Mouse (Mus musculus) heart, embryonic 16.5 days (tissue): ENCODE results near the gene Astl. TPM values are rescaled to one million over a fixed set of nuclear protein-coding genes. Genes with fewer than 3 reads are reported as not detected.

Source experiments
- ATAC-seq: fragments of 200-750 bp; cut with Nextera tagmentation; replicated peaks from 2 replicates; pipeline ENCODE4 v1.8.0; 2017; ENCODE audit warnings: moderate number of reproducible peaks; ENCODE audit not compliant: insufficient read depth, low FRiP score; ENCODE audit errors: extremely low read depth
- H3K27ac ChIP-seq: fragments of 300-500 bp; sonication (generic); 2 replicates; pipeline ENCODE4 v1.5.1; 2014; ENCODE audit warnings: mild to moderate bottlenecking, low read length, control low read depth, moderate library complexity
- H3K27me3 ChIP-seq: fragments of 300-500 bp; sonication (generic); 2 replicates; pipeline ENCODE4 v1.6.1; 2014; ENCODE audit warnings: low read length, mixed read lengths; ENCODE audit not compliant: control insufficient read depth, insufficient read depth
- H3K36me3 ChIP-seq: fragments of 300-500 bp; sonication (generic); 2 replicates; pipeline ENCODE4 v1.6.1; 2014; ENCODE audit not compliant: control insufficient read depth, insufficient read depth
- H3K4me1 ChIP-seq: fragments of 300-500 bp; sonication (generic); 2 replicates; pipeline ENCODE4 v1.6.1; 2014; ENCODE audit warnings: low read length, mixed read lengths; ENCODE audit not compliant: control insufficient read depth, insufficient read depth
- H3K4me2 ChIP-seq: fragments of 300-500 bp; sonication (generic); 2 replicates; pipeline ENCODE4 v1.6.1; 2014; ENCODE audit warnings: low read depth, mild to moderate bottlenecking, control low read depth, low read length
- H3K4me3 ChIP-seq: fragments of 300-500 bp; sonication (generic); 2 replicates; pipeline ENCODE4 v1.5.1; 2014; ENCODE audit warnings: mild to moderate bottlenecking, control low read depth, low read length
- H3K9ac ChIP-seq: fragments of 300-500 bp; sonication (generic); 2 replicates; pipeline ENCODE4 v1.6.1; 2014; ENCODE audit warnings: low read length, control low read depth
- H3K9me3 ChIP-seq: fragments of 300-500 bp; sonication (generic); replicated peaks from 2 replicates; pipeline ENCODE4 v1.6.1; 2016; ENCODE audit warnings: low read length; ENCODE audit not compliant: control insufficient read depth
- WGBS: fragments of 180-500 bp; shearing (Covaris S2); extraction: QIAGEN DNeasy Blood & Tissue Kit; methylation state at CpG from one replicate; pipeline ENCODE4 v1.1.7; 2014; 5-methylcytosine and 5-hydroxymethylcytosine counted together
- polyA plus RNA-seq: library from polyadenylated mRNA; unstranded; fragments of >200 nt; fragmentation: Nextera tagmentation; extraction: Ambion mirVana; gene quantifications from 2 replicates; pipeline ENCODE4 v1.2.1, GENCODE M21; 2015

Gene Astl
- polyA plus RNA-seq, 1 experiment from 2014 or later, result not detected

DNA sequence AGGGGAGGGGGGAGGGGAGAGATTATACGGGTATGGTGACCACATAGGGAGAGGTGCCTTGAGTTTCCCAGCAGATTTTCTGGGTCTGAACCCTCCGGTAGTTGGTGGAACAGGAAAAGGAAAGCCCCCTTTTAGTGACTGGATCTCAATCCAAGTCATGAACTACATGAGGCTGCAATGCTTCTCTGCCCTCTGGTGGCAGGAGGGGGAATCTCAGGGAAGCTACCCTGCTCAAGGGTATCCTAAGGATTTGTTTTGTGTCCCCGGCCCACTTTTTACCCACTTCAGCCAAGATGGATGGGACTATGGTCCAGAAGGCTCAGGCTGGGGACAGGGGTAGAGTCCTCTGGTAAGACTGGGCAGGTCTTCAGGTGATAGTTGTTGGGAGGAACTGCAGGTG is 2.7 kb downstream of the Astl start:
- H3K9ac ChIP-seq, result no peak overlapping the region
- H3K4me1 ChIP-seq, result peaks cover 4% of the 10 kb centered on the region; the same call in 1 of the 2 replicates
- no peaks in the 10 kb centered on the region for H3K9me3 ChIP-seq
- H3K27ac ChIP-seq, result no peak overlapping the region
- peaks cover 9% of the 10 kb centered on the region for H3K27me3 ChIP-seq
- ATAC-seq, result no peak
- no peaks in the 10 kb centered on the region for H3K36me3 ChIP-seq
- no peak overlapping the region for H3K4me2 ChIP-seq
- 7% methylated on average over 3 of the region's 3 CpGs for WGBS
- H3K4me3 ChIP-seq, result no peak overlapping the region

DNA sequence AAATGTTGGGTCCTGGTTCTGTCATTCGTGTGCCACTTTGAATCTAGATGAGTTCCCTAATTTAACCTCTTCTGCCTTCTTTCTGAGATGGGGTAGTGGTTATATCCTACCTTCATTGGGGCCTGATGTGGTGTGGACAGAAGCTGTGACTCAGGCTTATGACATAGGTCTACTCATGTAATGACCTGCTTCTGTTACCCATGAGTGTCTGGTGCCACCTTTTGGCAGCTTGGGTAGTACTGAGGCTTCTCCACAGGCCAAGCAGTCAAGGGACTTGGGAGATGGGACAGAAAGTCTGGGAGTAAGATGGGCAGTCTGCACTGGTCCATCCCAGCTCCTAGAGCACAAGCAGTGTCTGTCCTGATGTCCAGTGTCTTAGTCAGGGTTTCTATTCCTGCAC is 7.9 kb downstream of the Astl start:
- 67% methylated on average over 1 of the region's 1 CpGs for WGBS
- Histone ChIP-seq H3K9ac (no peak overlapping the region), H3K9me3 (no peaks in the 10 kb centered on the region), H3K4me2 (no peak overlapping the region), H3K27me3 (no peaks in the 10 kb centered on the region), H3K36me3 (no peaks in the 10 kb centered on the region), H3K27ac (no peak overlapping the region), H3K4me1 (no peaks in the 10 kb centered on the region), H3K4me3 (no peak overlapping the region)
- no peak for ATAC-seq

DNA sequence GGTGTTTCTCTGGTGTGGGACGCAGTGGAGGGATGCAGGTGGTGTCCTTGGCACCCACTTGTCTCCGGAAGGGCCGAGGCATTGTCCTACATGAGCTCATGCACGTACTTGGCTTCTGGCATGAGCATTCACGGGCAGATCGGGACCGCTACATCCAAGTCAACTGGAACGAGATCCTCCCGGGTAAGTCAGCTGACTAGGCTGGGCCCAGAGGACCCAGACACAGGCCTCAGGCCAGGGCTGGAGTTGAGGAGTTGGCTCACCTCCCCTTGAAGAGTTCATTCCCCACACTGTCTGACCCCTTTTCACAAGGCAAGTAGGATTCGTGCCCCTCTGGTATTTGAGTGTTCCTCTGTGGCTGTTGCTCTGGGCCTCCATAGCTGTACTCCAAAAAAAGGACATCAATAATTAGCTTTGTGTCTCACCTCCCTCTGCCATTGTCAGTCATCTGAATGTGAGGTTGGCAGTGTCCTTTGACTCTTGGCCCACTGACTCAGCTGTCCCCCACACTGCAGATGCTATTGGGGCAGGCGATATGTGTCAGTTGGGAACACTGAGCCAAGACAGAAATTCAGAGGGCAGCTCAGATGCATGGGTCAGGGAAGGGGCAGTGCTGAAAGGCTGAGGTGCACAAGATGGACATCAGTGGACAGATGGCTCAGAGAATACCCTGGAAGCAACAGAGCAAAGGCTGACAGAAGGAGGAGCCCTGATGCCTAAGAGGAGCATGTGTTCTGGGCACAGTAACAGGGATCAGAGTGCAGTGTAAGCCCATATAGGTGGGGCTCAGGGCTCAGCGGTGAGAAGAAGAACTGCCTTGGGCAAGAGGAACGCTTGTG is 8.9 kb downstream of the Astl start:
- no peak overlapping the region for H3K4me3 ChIP-seq
- no peaks in the 10 kb centered on the region for H3K36me3 ChIP-seq
- no peak for ATAC-seq
- H3K4me1 ChIP-seq, result no peaks in the 10 kb centered on the region
- H3K27ac ChIP-seq, result no peak overlapping the region
- H3K9ac ChIP-seq, result no peak overlapping the region
- no peaks in the 10 kb centered on the region for H3K27me3 ChIP-seq
- no peaks in the 10 kb centered on the region for H3K9me3 ChIP-seq
- 73% methylated on average over 13 of the region's 13 CpGs for WGBS
- H3K4me2 ChIP-seq, result no peak overlapping the region

DNA sequence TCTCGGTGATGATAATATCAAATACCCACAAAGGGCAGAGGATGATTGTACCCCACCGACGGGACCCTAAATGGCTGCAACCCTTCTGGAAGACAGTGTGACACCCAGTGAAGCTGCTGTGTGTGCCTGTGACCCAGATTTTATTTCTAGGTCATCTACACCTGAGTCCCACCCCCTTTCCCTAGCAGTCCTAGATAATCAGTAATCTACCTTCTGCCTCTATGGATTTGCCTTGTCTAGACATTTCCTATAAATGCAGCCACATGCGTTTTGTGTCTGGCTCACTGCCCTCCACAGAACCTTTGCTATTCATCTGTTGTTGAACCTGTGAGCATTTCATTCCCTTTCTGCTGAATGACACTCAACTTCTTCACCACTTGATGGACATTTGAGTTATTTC is 15.4 kb downstream of the Astl start:
- ATAC-seq, result no peak
- H3K4me2 ChIP-seq, result no peak overlapping the region
- no peak overlapping the region for H3K4me3 ChIP-seq
- H3K9ac ChIP-seq, result no peak overlapping the region
- no peak overlapping the region for H3K27ac ChIP-seq
- no peaks in the 10 kb centered on the region for H3K36me3 ChIP-seq
- no peaks in the 10 kb centered on the region for H3K9me3 ChIP-seq
- peaks cover 5% of the 10 kb centered on the region; the same call in 1 of the 2 replicates for H3K27me3 ChIP-seq
- H3K4me1 ChIP-seq, result no peaks in the 10 kb centered on the region
- WGBS, result 74% methylated on average over 4 of the region's 4 CpGs

DNA sequence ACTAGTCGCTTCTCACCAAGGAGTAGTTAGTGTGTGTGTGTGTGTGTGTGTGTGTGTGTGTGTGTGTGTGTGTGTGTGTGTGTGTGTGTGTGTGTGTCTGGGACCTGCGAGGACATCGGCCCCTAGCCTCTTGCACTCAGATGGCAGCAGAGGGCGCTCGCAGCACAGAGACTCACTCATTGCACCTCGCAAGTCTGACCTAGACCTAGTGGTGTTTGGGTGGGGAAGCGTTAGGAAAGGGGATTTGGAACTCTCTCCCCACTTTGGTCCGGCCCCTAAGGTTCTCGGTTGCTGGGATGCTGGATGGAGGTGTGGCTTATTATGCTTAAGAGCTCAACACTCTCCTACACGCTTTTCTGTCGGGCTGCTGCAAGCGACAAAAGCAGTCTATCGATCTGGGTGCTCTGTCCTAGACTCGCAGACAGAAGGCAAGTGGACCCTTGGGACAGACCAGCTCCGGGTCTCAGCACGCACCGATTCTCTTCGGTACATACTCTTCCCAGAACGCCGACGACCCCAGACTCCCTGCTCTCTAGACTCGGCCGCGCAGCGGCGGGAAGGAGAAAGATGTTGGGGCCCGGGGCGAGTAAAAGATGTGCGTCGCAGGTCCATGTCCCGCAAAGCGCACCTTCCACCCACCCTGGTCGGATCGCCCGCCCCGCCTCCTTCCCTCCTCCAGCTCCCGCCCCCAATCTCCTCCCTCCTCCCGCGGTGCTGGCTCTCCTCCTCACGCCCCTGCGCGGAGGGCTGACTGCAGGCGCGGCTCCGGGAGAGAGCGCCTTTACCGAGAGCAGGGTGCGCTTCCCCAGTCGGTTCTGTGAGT is 24.2 kb downstream of the Astl start, which contains the start of gene Adra2b:
TSS of gene Adra2b (plus strand) at position 750 of the 823 bp plus-strand sequence.
- peak; percentile 76 for ATAC-seq
- Histone ChIP-seq H3K4me2 (peak within 1 kb of the TSS; percentile 81), H3K27ac (no peak within 1 kb of the TSS), H3K36me3 (no peaks in the 10 kb centered on the region), H3K4me3 (peak within 1 kb of the TSS; percentile 52), H3K27me3 (peaks cover 58% of the 10 kb centered on the region), H3K9ac (peak within 1 kb of the TSS; percentile 63), H3K4me1 (peaks cover 13% of the 10 kb centered on the region), H3K9me3 (no peaks in the 10 kb centered on the region)
- WGBS, result under 1% methylated on average over 46 of the region's 49 CpGs

DNA sequence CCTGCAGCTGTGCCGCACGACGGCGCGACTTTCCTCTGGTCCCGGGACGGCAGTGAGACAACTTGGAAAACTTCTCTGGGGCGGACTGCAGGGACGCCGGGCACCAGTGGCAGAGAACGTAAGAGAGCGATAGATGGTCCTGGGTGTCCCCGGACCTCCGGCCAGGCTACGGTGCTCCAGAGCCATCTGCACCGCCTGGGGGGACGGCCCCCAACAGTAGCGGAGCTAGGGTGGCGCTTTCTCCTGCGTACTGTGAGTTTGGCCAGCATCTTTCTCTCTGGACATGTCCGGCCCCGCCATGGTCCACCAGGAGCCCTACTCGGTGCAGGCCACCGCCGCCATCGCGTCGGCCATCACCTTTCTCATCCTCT is 24.8 kb downstream of the Astl start:
- 0 out of 2 replicates have a peak, but pooled peaks have one; percentile 4 for ATAC-seq
- H3K27ac ChIP-seq, result no peak overlapping the region
- no peaks in the 10 kb centered on the region for H3K9me3 ChIP-seq
- peaks cover 58% of the 10 kb centered on the region for H3K27me3 ChIP-seq
- H3K9ac ChIP-seq, result peak overlapping the region; percentile 63
- peak overlapping the region; percentile 81 for H3K4me2 ChIP-seq
- peak overlapping the region; percentile 52 for H3K4me3 ChIP-seq
- peaks cover 13% of the 10 kb centered on the region for H3K4me1 ChIP-seq
- no peaks in the 10 kb centered on the region for H3K36me3 ChIP-seq
- under 1% methylated on average over 28 of the region's 28 CpGs for WGBS

DNA sequence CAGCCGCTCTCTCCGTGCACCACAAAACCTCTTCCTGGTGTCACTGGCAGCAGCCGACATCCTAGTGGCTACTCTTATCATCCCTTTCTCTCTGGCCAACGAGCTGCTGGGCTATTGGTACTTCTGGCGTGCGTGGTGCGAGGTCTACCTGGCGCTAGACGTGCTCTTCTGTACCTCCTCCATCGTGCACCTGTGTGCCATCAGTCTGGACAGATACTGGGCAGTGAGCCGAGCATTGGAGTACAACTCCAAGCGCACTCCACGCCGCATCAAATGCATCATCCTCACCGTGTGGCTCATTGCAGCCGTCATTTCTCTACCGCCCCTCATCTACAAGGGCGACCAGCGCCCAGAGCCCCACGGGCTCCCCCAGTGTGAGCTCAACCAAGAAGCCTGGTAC is 25.3 kb downstream of the Astl start:
- no peak overlapping the region for H3K27ac ChIP-seq
- peak overlapping the region; percentile 52 for H3K4me3 ChIP-seq
- peak overlapping the region; percentile 81 for H3K4me2 ChIP-seq
- WGBS, result 2% methylated on average over 20 of the region's 20 CpGs
- H3K9me3 ChIP-seq, result no peaks in the 10 kb centered on the region
- H3K4me1 ChIP-seq, result peaks cover 13% of the 10 kb centered on the region
- H3K36me3 ChIP-seq, result no peaks in the 10 kb centered on the region
- no peak for ATAC-seq
- H3K9ac ChIP-seq, result no peak overlapping the region
- H3K27me3 ChIP-seq, result peaks cover 58% of the 10 kb centered on the region

DNA sequence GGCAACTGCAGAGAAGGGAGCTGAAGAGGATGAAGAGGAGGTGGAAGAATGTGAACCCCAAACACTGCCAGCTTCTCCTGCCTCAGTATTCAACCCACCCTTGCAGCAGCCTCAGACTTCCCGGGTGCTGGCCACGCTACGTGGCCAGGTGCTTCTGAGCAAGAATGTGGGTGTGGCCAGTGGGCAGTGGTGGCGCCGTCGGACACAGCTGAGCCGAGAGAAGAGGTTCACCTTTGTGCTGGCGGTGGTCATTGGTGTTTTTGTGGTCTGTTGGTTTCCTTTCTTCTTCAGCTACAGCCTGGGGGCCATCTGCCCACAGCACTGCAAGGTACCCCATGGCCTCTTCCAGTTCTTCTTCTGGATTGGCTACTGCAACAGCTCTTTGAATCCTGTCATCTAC is 26.0 kb downstream of the Astl start:
- no peaks in the 10 kb centered on the region for H3K9me3 ChIP-seq
- ATAC-seq, result no peak
- no peak overlapping the region for H3K4me2 ChIP-seq
- H3K27me3 ChIP-seq, result peaks cover 58% of the 10 kb centered on the region
- H3K36me3 ChIP-seq, result no peaks in the 10 kb centered on the region
- H3K9ac ChIP-seq, result no peak overlapping the region
- WGBS, result 16% methylated on average over 8 of the region's 8 CpGs
- H3K4me3 ChIP-seq, result peak overlapping the region; percentile 9; the same call in 1 of the 2 replicates
- no peak overlapping the region for H3K27ac ChIP-seq
- peaks cover 13% of the 10 kb centered on the region for H3K4me1 ChIP-seq
